Mouse (Mus musculus) kidney, embryonic 14.5 days (tissue): ENCODE data around the gene Cog5. TPM values are rescaled to one million over a fixed set of nuclear protein-coding genes. Genes with fewer than 3 reads are reported as not detected.

ENCODE experiments used
- ATAC-seq: fragments of 200-750 bp; cut with Nextera tagmentation; 2 replicates; pipeline ENCODE4 v1.8.0; 2017; ENCODE audit warnings: moderate number of reproducible peaks, mild to moderate bottlenecking, moderate TSS enrichment, moderate library complexity; ENCODE audit not compliant: low FRiP score, low TSS enrichment
- H3K27ac ChIP-seq: fragments of 300-500 bp; sonication (generic); 2 replicates; pipeline ENCODE4 v1.5.1; 2014; ENCODE audit warnings: low read depth, mild to moderate bottlenecking, low read length, moderate library complexity, mixed read lengths
- H3K27me3 ChIP-seq: fragments of 300-500 bp; sonication (generic); 2 replicates; pipeline ENCODE4 v1.6.1; 2014; ENCODE audit warnings: mild to moderate bottlenecking, low read length; ENCODE audit not compliant: control insufficient read depth, insufficient read depth
- H3K36me3 ChIP-seq: fragments of 300-500 bp; sonication (generic); 2 replicates; pipeline ENCODE4 v1.6.1; 2014; ENCODE audit warnings: low read length, mixed read lengths; ENCODE audit not compliant: control insufficient read depth, insufficient read depth
- H3K4me1 ChIP-seq: fragments of 300-500 bp; sonication (generic); 2 replicates; pipeline ENCODE4 v1.6.1; 2014; ENCODE audit warnings: low read length, mixed read lengths; ENCODE audit not compliant: control insufficient read depth, insufficient read depth
- H3K4me2 ChIP-seq: fragments of 300-500 bp; sonication (generic); replicated peaks from 2 replicates; pipeline ENCODE4 v1.6.1; 2014; ENCODE audit warnings: low read depth, mild to moderate bottlenecking, low read length
- H3K4me3 ChIP-seq: fragments of 300-500 bp; sonication (generic); 2 replicates; pipeline ENCODE4 v1.5.1; 2014; ENCODE audit warnings: mild to moderate bottlenecking, low read length
- H3K9ac ChIP-seq: fragments of 300-500 bp; sonication (generic); 2 replicates; pipeline ENCODE4 v1.6.1; 2014; ENCODE audit warnings: low read depth, mild to moderate bottlenecking, low read length, moderate library complexity
- H3K9me3 ChIP-seq: fragments of 300-500 bp; sonication (generic); 2 replicates; pipeline ENCODE4 v1.6.1; 2016; ENCODE audit warnings: low read length; ENCODE audit not compliant: control insufficient read depth
- WGBS: fragments of 180-500 bp; shearing (Covaris S2); extraction: QIAGEN DNeasy Blood & Tissue Kit; methylation state at CpG from one replicate; pipeline ENCODE4 v1.1.7; 2014; 5-methylcytosine and 5-hydroxymethylcytosine counted together
- polyA plus RNA-seq: library from polyadenylated mRNA; unstranded; fragments of >200 nt; fragmentation: Nextera tagmentation; extraction: Ambion mirVana; gene quantifications from 2 replicates; pipeline ENCODE4 v1.2.1, GENCODE M21; 2014

Cog5 gene
- polyA plus RNA-seq, 1 experiment from 2014 or later = 37.4 TPM

GRCm38 (mm10) chr12:31920464-31921405 is 266.1 kb downstream of the Cog5 start:
- H3K27ac ChIP-seq = no peak overlapping the region
- WGBS = 78% methylated on average over 18 of the region's 18 CpGs
- H3K4me3 ChIP-seq = no peak overlapping the region
- H3K9me3 ChIP-seq = no peaks in the 10 kb centered on the region
- no peaks in the 10 kb centered on the region for H3K4me1 ChIP-seq
- ATAC-seq = no peak
- H3K27me3 ChIP-seq = no peaks in the 10 kb centered on the region
- H3K36me3 ChIP-seq = peaks cover 17% of the 10 kb centered on the region; the same call in 1 of the 2 replicates
- no peak overlapping the region for H3K9ac ChIP-seq
- H3K4me2 ChIP-seq = no peak overlapping the region

- Histone ChIP-seq H3K27ac (no peak overlapping the region), H3K4me2 (no peak overlapping the region), H3K36me3 (peaks cover 43% of the 10 kb centered on the region), H3K9me3 (no peaks in the 10 kb centered on the region), H3K9ac (no peak overlapping the region), H3K4me1 (no peaks in the 10 kb centered on the region), H3K4me3 (no peak overlapping the region), H3K27me3 (no peaks in the 10 kb centered on the region)
- 93% methylated on average over 3 of the region's 3 CpGs for WGBS
- ATAC-seq = no peak
Observed at GRCm38 (mm10) chr12:31924135-31924534, 269.5 kb downstream of the Cog5 start.

- no peak overlapping the region for H3K4me2 ChIP-seq
- H3K4me3 ChIP-seq = no peak overlapping the region
- 88% methylated on average over 6 of the region's 6 CpGs for WGBS
- no peaks in the 10 kb centered on the region for H3K9me3 ChIP-seq
- H3K27ac ChIP-seq = no peak overlapping the region
- no peak overlapping the region for H3K9ac ChIP-seq
- no peaks in the 10 kb centered on the region for H3K27me3 ChIP-seq
- no peak for ATAC-seq
- no peaks in the 10 kb centered on the region for H3K4me1 ChIP-seq
- H3K36me3 ChIP-seq = peaks cover 51% of the 10 kb centered on the region
Observed at GRCm38 (mm10) chr12:31925343-31925742, 270.7 kb downstream of the Cog5 start.

GRCm38 (mm10) chr12:31926661-31927061 is 272.0 kb downstream of the Cog5 start:
- Histone ChIP-seq H3K9me3 (no peaks in the 10 kb centered on the region), H3K4me1 (no peaks in the 10 kb centered on the region), H3K27ac (no peak overlapping the region), H3K4me3 (no peak overlapping the region), H3K36me3 (peaks cover 62% of the 10 kb centered on the region), H3K4me2 (no peak overlapping the region), H3K9ac (no peak overlapping the region), H3K27me3 (no peaks in the 10 kb centered on the region)
- ATAC-seq = peak; percentile 76; the same call in 1 of the 2 replicates
- WGBS = 64% methylated on average over 4 of the region's 4 CpGs

- 78% methylated on average over 3 of the region's 3 CpGs for WGBS
- no peak for ATAC-seq
- H3K27me3 ChIP-seq = no peaks in the 10 kb centered on the region
- H3K4me3 ChIP-seq = no peak overlapping the region
- no peaks in the 10 kb centered on the region for H3K9me3 ChIP-seq
- H3K27ac ChIP-seq = no peak overlapping the region
- H3K9ac ChIP-seq = no peak overlapping the region
- H3K4me2 ChIP-seq = no peak overlapping the region
- peaks cover 78% of the 10 kb centered on the region for H3K36me3 ChIP-seq
- no peaks in the 10 kb centered on the region for H3K4me1 ChIP-seq
Observed at GRCm38 (mm10) chr12:31928498-31928897, 273.8 kb downstream of the Cog5 start.

- WGBS = 100% methylated on average over 3 of the region's 3 CpGs
- Histone ChIP-seq H3K36me3 (peaks cover 82% of the 10 kb centered on the region), H3K4me2 (no peak overlapping the region)
Observed at GRCm38 (mm10) chr12:31931818-31932217, 277.1 kb downstream of the Cog5 start.

GRCm38 (mm10) chr12:31936657-31937300 is 282.1 kb downstream of the Cog5 start:
- Histone ChIP-seq H3K4me3 (no peak overlapping the region), H3K4me2 (no peak overlapping the region), H3K36me3 (peaks cover 87% of the 10 kb centered on the region), H3K27ac (no peak overlapping the region), H3K4me1 (no peaks in the 10 kb centered on the region), H3K27me3 (no peaks in the 10 kb centered on the region), H3K9me3 (no peaks in the 10 kb centered on the region), H3K9ac (no peak overlapping the region)
- ATAC-seq = no peak
- 33% methylated on average over 6 of the region's 6 CpGs for WGBS

More at GRCm38 (mm10) chr12:31931818-31932217, 277.1 kb downstream of the Cog5 start:
- ATAC-seq = no peak
- H3K4me3 ChIP-seq = no peak overlapping the region
- no peaks in the 10 kb centered on the region for H3K27me3 ChIP-seq
- H3K9me3 ChIP-seq = no peaks in the 10 kb centered on the region
- no peak overlapping the region for H3K27ac ChIP-seq
- H3K4me1 ChIP-seq = no peaks in the 10 kb centered on the region
- H3K9ac ChIP-seq = no peak overlapping the region

- ATAC-seq = no peak
- 90% methylated on average over 3 of the region's 3 CpGs for WGBS
- no peak overlapping the region for H3K27ac ChIP-seq
- H3K9ac ChIP-seq = no peak overlapping the region
- no peaks in the 10 kb centered on the region for H3K27me3 ChIP-seq
- H3K4me1 ChIP-seq = no peaks in the 10 kb centered on the region
- no peaks in the 10 kb centered on the region for H3K9me3 ChIP-seq
- no peak overlapping the region for H3K4me3 ChIP-seq
- no peak overlapping the region for H3K4me2 ChIP-seq
- peaks cover 86% of the 10 kb centered on the region for H3K36me3 ChIP-seq
Observed at GRCm38 (mm10) chr12:31937613-31938012, 282.9 kb downstream of the Cog5 start.
